Mouse (Mus musculus) E14TG2a.4 (cell line): ENCODE data around the gene Fscn3.

Experiments used
- CTCF ChIP-seq: conservative IDR thresholded peaks from 2 replicates; pipeline ENCODE4 v1.5.1; 2014; ENCODE audit warnings: low read length
- NANOG ChIP-seq: IDR thresholded peaks from 2 replicates; pipeline ENCODE4 v1.6.1; 2014; ENCODE audit warnings: borderline replicate concordance, low read length, mixed read lengths

DNA sequence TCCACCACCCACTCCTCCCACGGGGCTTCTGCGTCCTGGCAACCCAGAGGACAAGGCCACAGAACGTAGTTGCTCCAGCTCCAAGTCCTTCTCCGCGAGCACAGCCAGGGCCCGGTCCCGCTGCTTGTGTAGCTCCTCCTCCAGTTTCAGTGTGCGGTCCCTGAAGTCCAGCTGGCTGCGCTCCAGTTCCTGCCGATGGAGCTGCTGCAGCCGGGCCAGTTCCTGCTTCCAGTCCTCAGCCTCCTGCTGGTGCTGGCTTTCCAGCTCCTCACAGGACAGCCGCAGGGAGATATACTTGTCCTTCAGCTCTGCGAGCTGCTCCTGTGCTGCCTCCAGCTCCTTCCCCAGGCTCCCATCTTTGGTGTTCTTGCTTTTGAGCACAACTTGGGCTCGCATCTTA lies 9.1 kb upstream of the Fscn3 start:
- TF ChIP-seq NANOG (no peak), CTCF (no peak)
